Mouse (Mus musculus) bone marrow, adult 2 months (tissue): ENCODE data around the gene Cckbr.

Experiments
- CTCF ChIP-seq: fragments of 200-500 bp; IDR thresholded peaks from 2 replicates; pipeline ENCODE4 v1.5.1; 2011; ENCODE audit warnings: low read length, control low read depth; ENCODE audit not compliant: control insufficient read depth, insufficient read depth
- POLR2A ChIP-seq: fragments of 200-500 bp; IDR thresholded peaks from 2 replicates; pipeline ENCODE4 v1.6.1; 2011; ENCODE audit warnings: low read depth, mild to moderate bottlenecking, control low read depth, low read length, borderline replicate concordance; ENCODE audit not compliant: control insufficient read depth

DNA sequence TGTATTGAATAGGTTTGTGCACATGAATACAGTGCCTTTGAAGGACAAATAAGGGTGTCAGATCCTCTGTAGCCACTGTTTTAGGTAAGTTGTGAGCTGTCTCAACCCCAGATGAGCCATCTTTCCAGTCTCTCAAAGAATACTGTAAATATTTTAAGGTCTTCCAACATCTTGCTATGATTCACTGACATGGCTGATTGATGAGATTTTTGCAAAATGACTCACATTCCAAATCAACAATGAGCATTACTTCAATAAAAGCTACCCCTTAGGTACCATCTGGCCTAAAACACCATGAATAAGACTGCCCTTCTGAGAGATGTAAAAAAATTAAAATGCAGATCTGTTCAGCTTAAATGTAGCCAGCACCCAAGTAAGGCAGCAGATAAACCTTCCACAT is 33.0 kb downstream of the Cckbr start:
- TF ChIP-seq CTCF (no peak), POLR2A (no peak)
